Mouse (Mus musculus) kidney, postnatal 14 days (tissue): Measurements from ENCODE around the gene Gm11639.
A peak's percentile ranks its signal among the peaks of the same experiment; 100 is the strongest.

Experiments
- DNase-seq: peaks from one replicate; pipeline ENCODE4 v3.0.0; 2022; ENCODE audit warnings: mixed read lengths

Gene Gm11639

GRCm38 (mm10) chr11:104685548-104685947, at the start of gene Gm11639:
Gene Gm11639, plus strand, starts transcription at chr11:104685707.
- DNase-seq, result peak; percentile 24

- no peak for DNase-seq
These were observed 48.5 kb upstream of the Gm11639 start for GRCm38 (mm10) chr11:104637010-104637409.

- no peak for DNase-seq
These were observed 47.5 kb upstream of the Gm11639 start for GRCm38 (mm10) chr11:104638006-104638405.

GRCm38 (mm10) chr11:104638906-104639305, 46.6 kb upstream of the Gm11639 start:
- no peak for DNase-seq

GRCm38 (mm10) chr11:104639634-104640033, 45.9 kb upstream of the Gm11639 start:
- DNase-seq, result no peak

- DNase-seq, result no peak
These were observed 44.6 kb upstream of the Gm11639 start for GRCm38 (mm10) chr11:104640894-104641293.

- no peak for DNase-seq
These were observed 42.3 kb upstream of the Gm11639 start for GRCm38 (mm10) chr11:104643236-104643635.

GRCm38 (mm10) chr11:104645402-104645801, 40.1 kb upstream of the Gm11639 start:
- no peak for DNase-seq

GRCm38 (mm10) chr11:104646173-104646572, 39.3 kb upstream of the Gm11639 start:
- no peak for DNase-seq

- no peak for DNase-seq
These were observed 38.9 kb upstream of the Gm11639 start for GRCm38 (mm10) chr11:104646611-104647010.

GRCm38 (mm10) chr11:104647188-104647867, 38.2 kb upstream of the Gm11639 start:
- DNase-seq, result no peak

GRCm38 (mm10) chr11:104648571-104648970, 36.9 kb upstream of the Gm11639 start:
- DNase-seq, result no peak

- no peak for DNase-seq
These were observed 24.9 kb upstream of the Gm11639 start for GRCm38 (mm10) chr11:104660599-104660998.

- DNase-seq, result no peak
These were observed 24.4 kb upstream of the Gm11639 start for GRCm38 (mm10) chr11:104661106-104661505.

GRCm38 (mm10) chr11:104661531-104662205, 23.8 kb upstream of the Gm11639 start:
- no peak for DNase-seq

GRCm38 (mm10) chr11:104662573-104662972, 22.9 kb upstream of the Gm11639 start:
- DNase-seq, result no peak

GRCm38 (mm10) chr11:104663241-104663877, 22.1 kb upstream of the Gm11639 start:
- no peak for DNase-seq

GRCm38 (mm10) chr11:104663878-104664261, 21.6 kb upstream of the Gm11639 start:
- DNase-seq, result no peak

GRCm38 (mm10) chr11:104664441-104664840, 21.1 kb upstream of the Gm11639 start:
- peak; percentile 30 for DNase-seq

- no peak for DNase-seq
These were observed 18.1 kb upstream of the Gm11639 start for GRCm38 (mm10) chr11:104667399-104667798.

GRCm38 (mm10) chr11:104673412-104673811, 12.1 kb upstream of the Gm11639 start:
- DNase-seq, result no peak

- DNase-seq, result no peak
These were observed 10.7 kb upstream of the Gm11639 start for GRCm38 (mm10) chr11:104674768-104675167.

- no peak for DNase-seq
These were observed 7.7 kb downstream of the Gm11639 start for GRCm38 (mm10) chr11:104693235-104693634.

- DNase-seq, result no peak
These were observed 18.6 kb downstream of the Gm11639 start for GRCm38 (mm10) chr11:104704097-104704496.
